Mouse (Mus musculus) embryonic facial prominence, embryonic 12.5 days (tissue): ENCODE data around the gene Sdsl. TPM values are rescaled to one million over a fixed set of nuclear protein-coding genes. Genes with fewer than 3 reads are reported as not detected.

Source experiments
- ATAC-seq: fragments of 200-750 bp; cut with Nextera tagmentation; 2 replicates; pipeline ENCODE4 v1.8.0; 2017; ENCODE audit not compliant: insufficient number of reproducible peaks, insufficient read depth, low FRiP score, low TSS enrichment
- H3K27ac ChIP-seq: fragments of 300-500 bp; sonication (generic); 2 replicates; pipeline ENCODE4 v1.5.1; 2016; ENCODE audit warnings: mild to moderate bottlenecking
- H3K27me3 ChIP-seq: fragments of 300-500 bp; sonication (generic); 2 replicates; pipeline ENCODE4 v1.6.1; 2016; ENCODE audit warnings: mild to moderate bottlenecking, moderate library complexity
- H3K36me3 ChIP-seq: fragments of 300-500 bp; sonication (generic); 2 replicates; pipeline ENCODE4 v1.6.1; 2016; ENCODE audit warnings: mild to moderate bottlenecking
- H3K4me1 ChIP-seq: fragments of 300-500 bp; sonication (generic); 2 replicates; pipeline ENCODE4 v1.6.1; 2016
- H3K4me2 ChIP-seq: fragments of 300-500 bp; sonication (generic); replicated peaks from 2 replicates; pipeline ENCODE4 v1.6.1; 2016; ENCODE audit warnings: mild to moderate bottlenecking, moderate library complexity
- H3K4me3 ChIP-seq: fragments of 300-500 bp; sonication (generic); 2 replicates; pipeline ENCODE4 v1.5.1; 2016; ENCODE audit warnings: mild to moderate bottlenecking
- H3K9ac ChIP-seq: fragments of 300-500 bp; sonication (generic); 2 replicates; pipeline ENCODE4 v1.6.1; 2016; ENCODE audit warnings: mild to moderate bottlenecking, moderate library complexity
- H3K9me3 ChIP-seq: fragments of 300-500 bp; sonication (generic); 2 replicates; pipeline ENCODE4 v1.6.1; 2016; ENCODE audit warnings: mild to moderate bottlenecking, moderate library complexity
- WGBS: fragments of 180-500 bp; shearing (Covaris S2); methylation state at CpG from one replicate; pipeline ENCODE4 v1.1.7; 2016; 5-methylcytosine and 5-hydroxymethylcytosine counted together
- polyA plus RNA-seq: library from polyadenylated mRNA; unstranded; fragments of >200 nt; fragmentation: Nextera tagmentation; extraction: Ambion mirVana; gene quantifications from 2 replicates; pipeline ENCODE4 v1.2.1, GENCODE M21; 2016

Sdsl gene
- polyA plus RNA-seq, 1 experiment from 2014 or later: 4.4 TPM

- Histone ChIP-seq H3K36me3 (no peaks in the 10 kb centered on the region), H3K27ac (no peak overlapping the region), H3K9me3 (no peaks in the 10 kb centered on the region), H3K4me3 (no peak overlapping the region), H3K9ac (no peak overlapping the region), H3K4me1 (no peaks in the 10 kb centered on the region), H3K4me2 (no peak overlapping the region), H3K27me3 (peaks cover 27% of the 10 kb centered on the region)
- no peak for ATAC-seq
- 47% methylated on average over 13 of the region's 13 CpGs for WGBS
Observed at GRCm38 (mm10) chr5:120447305-120447704, 25.3 kb downstream of the Sdsl start.

- Histone ChIP-seq H3K27ac (no peak overlapping the region), H3K27me3 (peaks cover 83% of the 10 kb centered on the region), H3K4me1 (peaks cover 18% of the 10 kb centered on the region; the same call in 1 of the 2 replicates), H3K36me3 (no peaks in the 10 kb centered on the region), H3K4me3 (peak overlapping the region; percentile 18; the same call in 1 of the 2 replicates), H3K4me2 (peak overlapping the region; percentile 36), H3K9me3 (no peaks in the 10 kb centered on the region), H3K9ac (no peak overlapping the region)
- WGBS: 8% methylated on average over 14 of the region's 14 CpGs
- ATAC-seq: no peak
Observed at GRCm38 (mm10) chr5:120440733-120441132, 31.9 kb downstream of the Sdsl start.

GRCm38 (mm10) chr5:120439887-120440670 lies 32.5 kb downstream of the Sdsl start:
- no peak overlapping the region for H3K9ac ChIP-seq
- H3K4me2 ChIP-seq: peak overlapping the region; percentile 36
- H3K27ac ChIP-seq: no peak overlapping the region
- H3K27me3 ChIP-seq: peaks cover 88% of the 10 kb centered on the region
- H3K36me3 ChIP-seq: no peaks in the 10 kb centered on the region
- H3K9me3 ChIP-seq: no peaks in the 10 kb centered on the region
- ATAC-seq: no peak
- peaks cover 18% of the 10 kb centered on the region; the same call in 1 of the 2 replicates for H3K4me1 ChIP-seq
- WGBS: 7% methylated on average over 61 of the region's 61 CpGs
- H3K4me3 ChIP-seq: peak overlapping the region; percentile 18

- Histone ChIP-seq H3K4me2 (no peak overlapping the region; the same call in 1 of the 2 replicates), H3K9ac (no peak overlapping the region), H3K27ac (no peak overlapping the region), H3K4me3 (no peak overlapping the region), H3K4me1 (peaks cover 18% of the 10 kb centered on the region; the same call in 1 of the 2 replicates), H3K27me3 (peaks cover 88% of the 10 kb centered on the region), H3K9me3 (no peaks in the 10 kb centered on the region), H3K36me3 (no peaks in the 10 kb centered on the region)
- WGBS: 4% methylated on average over 27 of the region's 27 CpGs
- ATAC-seq: no peak
Observed at GRCm38 (mm10) chr5:120438991-120439710, 33.5 kb downstream of the Sdsl start.

GRCm38 (mm10) chr5:120438469-120438868 lies 34.1 kb downstream of the Sdsl start:
- Histone ChIP-seq H3K27me3 (peaks cover 90% of the 10 kb centered on the region), H3K4me3 (no peak overlapping the region), H3K36me3 (no peaks in the 10 kb centered on the region), H3K27ac (no peak overlapping the region), H3K4me1 (peaks cover 18% of the 10 kb centered on the region; the same call in 1 of the 2 replicates), H3K9ac (no peak overlapping the region), H3K4me2 (peak overlapping the region; percentile 26; the same call in 1 of the 2 replicates), H3K9me3 (no peaks in the 10 kb centered on the region)
- ATAC-seq: no peak
- WGBS: 4% methylated on average over 13 of the region's 13 CpGs

GRCm38 (mm10) chr5:120437986-120438385 lies 34.6 kb downstream of the Sdsl start:
- no peak for ATAC-seq
- Histone ChIP-seq H3K4me3 (0 out of 2 replicates have a peak overlapping the region, but pooled peaks have one; percentile 14), H3K36me3 (no peaks in the 10 kb centered on the region), H3K4me2 (peak overlapping the region; percentile 26), H3K27me3 (peaks cover 91% of the 10 kb centered on the region), H3K4me1 (peaks cover 18% of the 10 kb centered on the region; the same call in 1 of the 2 replicates), H3K9ac (no peak overlapping the region), H3K9me3 (no peaks in the 10 kb centered on the region), H3K27ac (no peak overlapping the region)
- under 1% methylated on average over 33 of the region's 33 CpGs for WGBS

- no peak for ATAC-seq
- H3K27me3 ChIP-seq: peaks cover 93% of the 10 kb centered on the region
- 0 out of 2 replicates have a peak overlapping the region, but pooled peaks have one; percentile 14 for H3K4me3 ChIP-seq
- H3K4me2 ChIP-seq: peak overlapping the region; percentile 26
- H3K9me3 ChIP-seq: no peaks in the 10 kb centered on the region
- no peak overlapping the region for H3K27ac ChIP-seq
- H3K9ac ChIP-seq: no peak overlapping the region
- H3K36me3 ChIP-seq: no peaks in the 10 kb centered on the region
- H3K4me1 ChIP-seq: peaks cover 18% of the 10 kb centered on the region; the same call in 1 of the 2 replicates
- WGBS: 2% methylated on average over 17 of the region's 17 CpGs
Observed at GRCm38 (mm10) chr5:120437539-120437938, 35.1 kb downstream of the Sdsl start.

- no peaks in the 10 kb centered on the region for H3K9me3 ChIP-seq
- peaks cover 19% of the 10 kb centered on the region; the same call in 1 of the 2 replicates for H3K4me1 ChIP-seq
- peaks cover 93% of the 10 kb centered on the region for H3K27me3 ChIP-seq
- no peak overlapping the region for H3K27ac ChIP-seq
- no peak overlapping the region; the same call in 1 of the 2 replicates for H3K4me3 ChIP-seq
- no peaks in the 10 kb centered on the region for H3K36me3 ChIP-seq
- ATAC-seq: no peak
- 1% methylated on average over 18 of the region's 18 CpGs for WGBS
- no peak overlapping the region; the same call in 1 of the 2 replicates for H3K4me2 ChIP-seq
- no peak overlapping the region for H3K9ac ChIP-seq
Observed at GRCm38 (mm10) chr5:120436885-120437495, 35.6 kb downstream of the Sdsl start.

GRCm38 (mm10) chr5:120435731-120436501 lies 36.7 kb downstream of the Sdsl start:
- ATAC-seq: no peak
- WGBS: under 1% methylated on average over 46 of the region's 47 CpGs
- peaks cover 24% of the 10 kb centered on the region; the same call in 1 of the 2 replicates for H3K4me1 ChIP-seq
- no peaks in the 10 kb centered on the region for H3K36me3 ChIP-seq
- peaks cover 99% of the 10 kb centered on the region for H3K27me3 ChIP-seq
- H3K4me2 ChIP-seq: peak overlapping the region; percentile 48
- H3K27ac ChIP-seq: no peak overlapping the region
- 0 out of 2 replicates have a peak overlapping the region, but pooled peaks have one; percentile 12 for H3K9ac ChIP-seq
- H3K9me3 ChIP-seq: no peaks in the 10 kb centered on the region
- H3K4me3 ChIP-seq: peak overlapping the region; percentile 33

GRCm38 (mm10) chr5:120435006-120435681 lies 37.5 kb downstream of the Sdsl start:
- no peak for ATAC-seq
- 1% methylated on average over 44 of the region's 44 CpGs for WGBS
- 0 out of 2 replicates have a peak overlapping the region, but pooled peaks have one; percentile 8 for H3K4me3 ChIP-seq

More at GRCm38 (mm10) chr5:120435006-120435681, 37.5 kb downstream of the Sdsl start:
- H3K4me1 ChIP-seq: peaks cover 21% of the 10 kb centered on the region; the same call in 1 of the 2 replicates
- peaks cover 98% of the 10 kb centered on the region for H3K27me3 ChIP-seq
- no peaks in the 10 kb centered on the region for H3K9me3 ChIP-seq
- no peak overlapping the region for H3K9ac ChIP-seq
- H3K27ac ChIP-seq: no peak overlapping the region
- no peaks in the 10 kb centered on the region for H3K36me3 ChIP-seq
- no peak overlapping the region for H3K4me2 ChIP-seq
